Mouse (Mus musculus) adipose tissue, adult 10 weeks (tissue): ENCODE results near the gene Usp9y. TPM values are rescaled to one million over a fixed set of nuclear protein-coding genes. Genes with fewer than 3 reads are reported as not detected.

Experiments
- polyA plus RNA-seq: library from polyadenylated mRNA; stranded (reverse); fragments of 350-450 nt; fragmentation: Illumina TruSeq; extraction: RNeasy Lipid Tissue Mini Kit (QIAGEN cat#74804); gene quantifications from one replicate; pipeline ENCODE4 v1.2.3, GENCODE M21; 2014; ENCODE audit warnings: low read depth, low replicate concordance

The Usp9y gene
- polyA plus RNA-seq = not detected

GRCm38 (mm10) chrY:1459682-1460081 lies at the start of gene Usp9y:
Usp9y (minus strand) TSS chrY:1459782.

GRCm38 (mm10) chrY:1286171-1286795 lies 173.3 kb downstream of the Usp9y start, which contains the start of gene Ddx3y:
Ddx3y (minus strand) TSS chrY:1286629.

Other genes with a start within 250 kb of the Usp9y start
- gene Uty, start 214.0 kb downstream of the Usp9y start, polyA plus RNA-seq = 12.5 TPM
- gene Ddx3y, start 173.2 kb downstream of the Usp9y start, polyA plus RNA-seq = 36.8 TPM